Mouse (Mus musculus): Measurements from ENCODE around the gene Gipr. TPM values are rescaled to one million over a fixed set of nuclear protein-coding genes. Genes with fewer than 3 reads are reported as not detected.

Gipr gene
- polyA plus RNA-seq, 1 experiment, result 0.28 TPM

Other genes starting within 250 kb of the Gipr start
- 0.48 and 1.0 TPM in 2 replicates for gene Nova2, start 240.2 kb downstream of the Gipr start, polyA plus RNA-seq (2012; rRNA removed)
- gene Nanos2, start 178.7 kb downstream of the Gipr start, polyA plus RNA-seq (2012; rRNA removed), result 0.04 TPM in 1 of 2 replicates, not detected in the other
- gene Mypop, start 174.9 kb downstream of the Gipr start, polyA plus RNA-seq (2012; rRNA removed), result 7.5 and 9.5 TPM in 2 replicates
- 15.8 and 20.3 TPM in 2 replicates for gene Irf2bp1, start 162.1 kb downstream of the Gipr start, polyA plus RNA-seq (2012; rRNA removed)
- gene Foxa3, start 142.6 kb downstream of the Gipr start, polyA plus RNA-seq (2012; rRNA removed), result 0.04 TPM in 1 of 2 replicates, not detected in the other
- 35.0 and 43.7 TPM in 2 replicates for gene Sympk, start 141.8 kb downstream of the Gipr start, polyA plus RNA-seq (2012; rRNA removed)
- 0.03 TPM in 1 of 2 replicates, not detected in the other for gene Rsph6a, start 111.4 kb downstream of the Gipr start, polyA plus RNA-seq (2012; rRNA removed)
- gene Dmwd, start 89.9 kb downstream of the Gipr start, polyA plus RNA-seq (2012; rRNA removed), result 44.9 and 46.4 TPM in 2 replicates
- 525 and 848 TPM in 2 replicates for gene Dmpk, start 82.3 kb downstream of the Gipr start, polyA plus RNA-seq (2012; rRNA removed)
- gene Six5, start 71.5 kb downstream of the Gipr start, polyA plus RNA-seq (2012; rRNA removed), result 59.1 and 60.2 TPM in 2 replicates
- 0.13 and 0.40 TPM in 2 replicates for gene Gm4969, start 47.8 kb downstream of the Gipr start, polyA plus RNA-seq (2012; rRNA removed)
- gene Fbxo46, start 46.3 kb downstream of the Gipr start, polyA plus RNA-seq (2012; rRNA removed), result 7.2 and 7.7 TPM in 2 replicates
- 11.1 and 13.1 TPM in 2 replicates for gene Qpctl, start 16.8 kb downstream of the Gipr start, polyA plus RNA-seq (2012; rRNA removed)
- 122 and 124 TPM in 2 replicates for gene Snrpd2, start 16.4 kb downstream of the Gipr start, polyA plus RNA-seq (2012; rRNA removed)
- 58.3 and 61.8 TPM in 2 replicates for gene Eml2, start 10.3 kb upstream of the Gipr start, polyA plus RNA-seq (2012; rRNA removed)
- gene Gpr4, start 46.4 kb upstream of the Gipr start, polyA plus RNA-seq (2012; rRNA removed), result 13.5 and 14.3 TPM in 2 replicates
- 18.1 and 19.4 TPM in 2 replicates for gene Opa3, start 62.2 kb upstream of the Gipr start, polyA plus RNA-seq (2012; rRNA removed)
- 133 and 146 TPM in 2 replicates for gene Vasp, start 105.7 kb upstream of the Gipr start, polyA plus RNA-seq (2012; rRNA removed)
- 0.04 and 0.29 TPM in 2 replicates for gene Ppm1n, start 113.9 kb upstream of the Gipr start, polyA plus RNA-seq (2012; rRNA removed)
- gene Rtn2, start 116.5 kb upstream of the Gipr start, polyA plus RNA-seq (2012; rRNA removed), result 36.2 and 45.7 TPM in 2 replicates
- gene Fosb, start 143.9 kb upstream of the Gipr start, polyA plus RNA-seq (2012; rRNA removed), result 1.5 and 2.6 TPM in 2 replicates
- 42.3 and 47.5 TPM in 2 replicates for gene Ercc1, start 178.7 kb upstream of the Gipr start, polyA plus RNA-seq (2012; rRNA removed)
- gene Cd3eap, start 193.4 kb upstream of the Gipr start, polyA plus RNA-seq (2012; rRNA removed), result 8.9 and 9.8 TPM in 2 replicates
- gene Ppp1r13l, start 193.6 kb upstream of the Gipr start, polyA plus RNA-seq (2012; rRNA removed), result 16.5 and 19.6 TPM in 2 replicates
- 23.8 and 24.5 TPM in 2 replicates for gene Ercc2, start 215.9 kb upstream of the Gipr start, polyA plus RNA-seq (2012; rRNA removed)
- 6.5 and 7.9 TPM in 2 replicates for gene Klc3, start 238.0 kb upstream of the Gipr start, polyA plus RNA-seq (2012; rRNA removed)
- 417 and 477 TPM in 2 replicates for gene Ckm, start 238.6 kb upstream of the Gipr start, polyA plus RNA-seq (2012; rRNA removed)

Measured in urinary bladder, adult 2 months (tissue).